Mouse (Mus musculus): ENCODE results near the gene Ehbp1l1. TPM values are rescaled to one million over a fixed set of nuclear protein-coding genes. Genes with fewer than 3 reads are reported as not detected.

Ehbp1l1 gene
- total and polyA plus RNA-seq, 3 experiments = 34.1 to 85.9 (median 45.7) TPM

- Histone ChIP-seq H3K9me3 (replicated peaks) (no peaks in the 10 kb centered on the region), H3K4me1 (ENCODE audit: insufficient read depth, low read depth, low read length) (peaks cover 71% of the 10 kb centered on the region), H3K27me3 (ENCODE audit: insufficient read depth, low read length) (no peaks in the 10 kb centered on the region), H3K36me3 (replicated peaks) (peaks cover 31% of the 10 kb centered on the region), H3K4me3 (ENCODE audit: low read depth, low read length) (peak within 1 kb of the TSS; percentile 100)
- TF ChIP-seq GATA1 (IDR thresholded peaks at IDR 0.05; ENCODE audit: borderline replicate concordance, low read length) (no peak), GATA2 (IDR thresholded peaks at IDR 0.05; ENCODE audit: borderline replicate concordance, low read depth, low read length) (no peak), TAL1 (conservative IDR thresholded peaks at IDR 0.05; ENCODE audit: low read depth, low read length) (no peak), CTCF (IDR thresholded peaks at IDR 0.05; ENCODE audit: low read depth, low read length) (no peak), POLR2AphosphoS5 (IDR thresholded peaks at IDR 0.05; ENCODE audit: insufficient replicate concordance, low read depth, low read length) (no peak)
- ATAC-seq (ENCODE audit: extremely low read depth, insufficient number of reproducible peaks, low FRiP score, poor library complexity, severe bottlenecking) (no peak), DNase-seq (ENCODE audit: low spot score) (peak; percentile 89)
Measured at GRCm38 (mm10) chr19:5729444-5729815, 3.3 kb upstream of the Ehbp1l1 start, which contains the start of gene Fam89b. TSS of gene Fam89b (minus strand) at chr19:5729653.

GRCm38 (mm10) chr19:5728631-5729443 is 2.7 kb upstream of the Ehbp1l1 start:
- TF ChIP-seq POLR2AphosphoS5 (IDR thresholded peaks at IDR 0.05; ENCODE audit: insufficient replicate concordance, low read depth, low read length) = no peak
- no peak for TF ChIP-seq CTCF (IDR thresholded peaks at IDR 0.05; ENCODE audit: low read depth, low read length)
- TF ChIP-seq GATA2 (IDR thresholded peaks at IDR 0.05; ENCODE audit: borderline replicate concordance, low read depth, low read length) = no peak
- no peak for TF ChIP-seq GATA1 (IDR thresholded peaks at IDR 0.05; ENCODE audit: borderline replicate concordance, low read length)
- TF ChIP-seq TAL1 (conservative IDR thresholded peaks at IDR 0.05; ENCODE audit: low read depth, low read length) = no peak
- peaks cover 77% of the 10 kb centered on the region for H3K4me1 ChIP-seq (ENCODE audit: insufficient read depth, low read depth, low read length)
- peak overlapping the region; percentile 86 for H3K4me3 ChIP-seq (ENCODE audit: low read depth, low read length)
- H3K27me3 ChIP-seq (ENCODE audit: insufficient read depth, low read length) = no peaks in the 10 kb centered on the region
- DNase-seq (ENCODE audit: low spot score) (no peak), ATAC-seq (ENCODE audit: extremely low read depth, insufficient number of reproducible peaks, low FRiP score, poor library complexity, severe bottlenecking) (no peak)
- no peaks in the 10 kb centered on the region for H3K9me3 ChIP-seq (replicated peaks)
- peaks cover 37% of the 10 kb centered on the region for H3K36me3 ChIP-seq (replicated peaks)

GRCm38 (mm10) chr19:5727701-5728100 is 1.6 kb upstream of the Ehbp1l1 start:
- peaks cover 45% of the 10 kb centered on the region for H3K36me3 ChIP-seq (replicated peaks)
- DNase-seq (ENCODE audit: low spot score) (peak; percentile 51), ATAC-seq (ENCODE audit: extremely low read depth, insufficient number of reproducible peaks, low FRiP score, poor library complexity, severe bottlenecking) (no peak)
- no peaks in the 10 kb centered on the region for H3K27me3 ChIP-seq (ENCODE audit: insufficient read depth, low read length)
- peak overlapping the region; percentile 86 for H3K4me3 ChIP-seq (ENCODE audit: low read depth, low read length)
- H3K4me1 ChIP-seq (ENCODE audit: insufficient read depth, low read depth, low read length) = peaks cover 87% of the 10 kb centered on the region
- TF ChIP-seq GATA2 (IDR thresholded peaks at IDR 0.05; ENCODE audit: borderline replicate concordance, low read depth, low read length) (no peak), CTCF (IDR thresholded peaks at IDR 0.05; ENCODE audit: low read depth, low read length) (peak; percentile 88)
- H3K9me3 ChIP-seq (replicated peaks) = no peaks in the 10 kb centered on the region

- peak; percentile 63 for DNase-seq (ENCODE audit: low spot score)
- H3K4me3 ChIP-seq (ENCODE audit: low read depth, low read length) = peak overlapping the region; percentile 86; the same call in 1 of the 2 replicates
- peaks cover 91% of the 10 kb centered on the region for H3K4me1 ChIP-seq (ENCODE audit: insufficient read depth, low read depth, low read length)
- H3K36me3 ChIP-seq (replicated peaks) = peaks cover 52% of the 10 kb centered on the region
- no peaks in the 10 kb centered on the region for H3K27me3 ChIP-seq (ENCODE audit: insufficient read depth, low read length)
- TF ChIP-seq CTCF (IDR thresholded peaks at IDR 0.05; ENCODE audit: low read depth, low read length) (no peak), TAL1 (conservative IDR thresholded peaks at IDR 0.05; ENCODE audit: low read depth, low read length) (no peak; the same call in 1 of the 2 replicates), POLR2AphosphoS5 (IDR thresholded peaks at IDR 0.05; ENCODE audit: insufficient replicate concordance, low read depth, low read length) (no peak), GATA2 (IDR thresholded peaks at IDR 0.05; ENCODE audit: borderline replicate concordance, low read depth, low read length) (no peak), GATA1 (IDR thresholded peaks at IDR 0.05; ENCODE audit: borderline replicate concordance, low read length) (no peak)
- no peaks in the 10 kb centered on the region for H3K9me3 ChIP-seq (replicated peaks)
- no peak for ATAC-seq (ENCODE audit: extremely low read depth, insufficient number of reproducible peaks, low FRiP score, poor library complexity, severe bottlenecking)
Measured at GRCm38 (mm10) chr19:5726961-5727578, 953 bp upstream of the Ehbp1l1 start.

GRCm38 (mm10) chr19:5725029-5725707 is 949 bp downstream of the Ehbp1l1 start:
- TF ChIP-seq GATA1 (IDR thresholded peaks at IDR 0.05; ENCODE audit: borderline replicate concordance, low read length) (no peak), TAL1 (conservative IDR thresholded peaks at IDR 0.05; ENCODE audit: low read depth, low read length) (no peak), CTCF (IDR thresholded peaks at IDR 0.05; ENCODE audit: low read depth, low read length) (no peak), POLR2AphosphoS5 (IDR thresholded peaks at IDR 0.05; ENCODE audit: insufficient replicate concordance, low read depth, low read length) (no peak), GATA2 (IDR thresholded peaks at IDR 0.05; ENCODE audit: borderline replicate concordance, low read depth, low read length) (no peak)
- Histone ChIP-seq H3K36me3 (replicated peaks) (peaks cover 59% of the 10 kb centered on the region), H3K4me3 (ENCODE audit: low read depth, low read length) (peak overlapping the region; percentile 77), H3K27me3 (ENCODE audit: insufficient read depth, low read length) (no peaks in the 10 kb centered on the region), H3K4me1 (ENCODE audit: insufficient read depth, low read depth, low read length) (peaks cover 91% of the 10 kb centered on the region), H3K9me3 (replicated peaks) (no peaks in the 10 kb centered on the region)
- DNase-seq (ENCODE audit: low spot score) (peak; percentile 47), ATAC-seq (ENCODE audit: extremely low read depth, insufficient number of reproducible peaks, low FRiP score, poor library complexity, severe bottlenecking) (no peak)

- Histone ChIP-seq H3K4me1 (ENCODE audit: insufficient read depth, low read depth, low read length) (peaks cover 91% of the 10 kb centered on the region), H3K9me3 (replicated peaks) (no peaks in the 10 kb centered on the region), H3K4me3 (ENCODE audit: low read depth, low read length) (peak overlapping the region; percentile 77), H3K27me3 (ENCODE audit: insufficient read depth, low read length) (no peaks in the 10 kb centered on the region), H3K36me3 (replicated peaks) (peaks cover 59% of the 10 kb centered on the region)
- no peak for TF ChIP-seq CTCF (IDR thresholded peaks at IDR 0.05; ENCODE audit: low read depth, low read length)
- TF ChIP-seq GATA2 (IDR thresholded peaks at IDR 0.05; ENCODE audit: borderline replicate concordance, low read depth, low read length) = no peak
- TF ChIP-seq GATA1 (IDR thresholded peaks at IDR 0.05; ENCODE audit: borderline replicate concordance, low read length) = no peak
- no peak for TF ChIP-seq TAL1 (conservative IDR thresholded peaks at IDR 0.05; ENCODE audit: low read depth, low read length)
- TF ChIP-seq POLR2AphosphoS5 (IDR thresholded peaks at IDR 0.05; ENCODE audit: insufficient replicate concordance, low read depth, low read length) = no peak
- peak; percentile 66 for ATAC-seq (ENCODE audit: extremely low read depth, insufficient number of reproducible peaks, low FRiP score, poor library complexity, severe bottlenecking)
- DNase-seq (ENCODE audit: low spot score) = peak; percentile 92
Measured at GRCm38 (mm10) chr19:5724549-5724941, 1.6 kb downstream of the Ehbp1l1 start.

Measured in G1E (cell line).